Mouse (Mus musculus) limb, embryonic 12.5 days (tissue): ENCODE measurements around the gene Abcc8. TPM values are rescaled to one million over a fixed set of nuclear protein-coding genes. Genes with fewer than 3 reads are reported as not detected.

ENCODE experiments used
- ATAC-seq: fragments of 200-750 bp; cut with Nextera tagmentation; 2 replicates; pipeline ENCODE4 v1.8.0; 2017; ENCODE audit warnings: low read depth, moderate TSS enrichment; ENCODE audit not compliant: insufficient number of reproducible peaks, insufficient read depth, low FRiP score, low TSS enrichment
- H3K27ac ChIP-seq: fragments of 300-500 bp; sonication (generic); 2 replicates; pipeline ENCODE4 v1.5.1; 2016; ENCODE audit warnings: mild to moderate bottlenecking, moderate library complexity
- H3K27me3 ChIP-seq: fragments of 300-500 bp; sonication (generic); 2 replicates; pipeline ENCODE4 v1.6.1; 2016; ENCODE audit warnings: mild to moderate bottlenecking, moderate library complexity
- H3K36me3 ChIP-seq: fragments of 300-500 bp; sonication (generic); 2 replicates; pipeline ENCODE4 v1.6.1; 2016; ENCODE audit warnings: mild to moderate bottlenecking, moderate library complexity
- H3K4me1 ChIP-seq: fragments of 300-500 bp; sonication (generic); replicated peaks from 2 replicates; pipeline ENCODE4 v1.6.1; 2016
- H3K4me2 ChIP-seq: fragments of 300-500 bp; sonication (generic); 2 replicates; pipeline ENCODE4 v1.6.1; 2016; ENCODE audit warnings: mild to moderate bottlenecking, moderate library complexity
- H3K4me3 ChIP-seq: fragments of 300-500 bp; sonication (generic); replicated peaks from 2 replicates; pipeline ENCODE4 v1.5.1; 2016; ENCODE audit warnings: mild to moderate bottlenecking
- H3K9ac ChIP-seq: fragments of 300-500 bp; sonication (generic); replicated peaks from 2 replicates; pipeline ENCODE4 v1.6.1; 2016; ENCODE audit warnings: mild to moderate bottlenecking, moderate library complexity
- H3K9me3 ChIP-seq: fragments of 300-500 bp; sonication (generic); 2 replicates; pipeline ENCODE4 v1.6.1; 2016; ENCODE audit warnings: mild to moderate bottlenecking, moderate library complexity
- WGBS: fragments of 180-500 bp; shearing (Covaris S2); methylation state at CpG from one replicate; pipeline ENCODE4 v1.1.7; 2016; 5-methylcytosine and 5-hydroxymethylcytosine counted together
- polyA plus RNA-seq: library from polyadenylated mRNA; unstranded; fragments of >200 nt; fragmentation: Nextera tagmentation; extraction: Ambion mirVana; gene quantifications from 2 replicates; pipeline ENCODE4 v1.2.1, GENCODE M21; 2016

Abcc8 gene
- polyA plus RNA-seq, 1 experiment from 2014 or later, result 0.70 TPM

- Histone ChIP-seq H3K36me3 (no peaks in the 10 kb centered on the region), H3K9ac (no peak overlapping the region), H3K27me3 (peaks cover 11% of the 10 kb centered on the region; the same call in 1 of the 2 replicates), H3K4me1 (peaks cover 25% of the 10 kb centered on the region), H3K9me3 (no peaks in the 10 kb centered on the region), H3K27ac (no peak overlapping the region), H3K4me2 (no peak overlapping the region), H3K4me3 (no peak overlapping the region)
- 63% methylated on average over 7 of the region's 7 CpGs for WGBS
- no peak for ATAC-seq
These were observed 49.1 kb downstream of the Abcc8 start for GRCm38 (mm10) chr7:46130723-46131122.

GRCm38 (mm10) chr7:46129463-46130179 lies 50.2 kb downstream of the Abcc8 start:
- no peak overlapping the region for H3K27ac ChIP-seq
- no peak for ATAC-seq
- no peak overlapping the region for H3K4me3 ChIP-seq
- peaks cover 22% of the 10 kb centered on the region for H3K4me1 ChIP-seq
- H3K36me3 ChIP-seq, result no peaks in the 10 kb centered on the region
- H3K9ac ChIP-seq, result no peak overlapping the region
- no peak overlapping the region for H3K4me2 ChIP-seq
- no peaks in the 10 kb centered on the region for H3K9me3 ChIP-seq
- 0 out of 2 replicates have a peak, but pooled peaks cover 4% of the 10 kb centered on the region for H3K27me3 ChIP-seq
- WGBS, result 43% methylated on average over 7 of the region's 7 CpGs

GRCm38 (mm10) chr7:46128196-46128595 lies 51.6 kb downstream of the Abcc8 start:
- Histone ChIP-seq H3K9ac (no peak overlapping the region), H3K27ac (no peak overlapping the region), H3K4me1 (peaks cover 13% of the 10 kb centered on the region; the same call in 1 of the 2 replicates), H3K4me2 (no peak overlapping the region), H3K4me3 (no peak overlapping the region), H3K36me3 (no peaks in the 10 kb centered on the region), H3K27me3 (0 out of 2 replicates have a peak, but pooled peaks cover 4% of the 10 kb centered on the region), H3K9me3 (no peaks in the 10 kb centered on the region)
- no peak for ATAC-seq
- 26% methylated on average over 7 of the region's 7 CpGs for WGBS

- Histone ChIP-seq H3K4me1 (peaks cover 8% of the 10 kb centered on the region; the same call in 1 of the 2 replicates), H3K36me3 (no peaks in the 10 kb centered on the region), H3K4me3 (no peak overlapping the region), H3K4me2 (no peak overlapping the region), H3K27ac (no peak overlapping the region), H3K27me3 (no peaks in the 10 kb centered on the region), H3K9ac (no peak overlapping the region), H3K9me3 (peaks cover 7% of the 10 kb centered on the region; the same call in 1 of the 2 replicates)
- 90% methylated on average over 11 of the region's 11 CpGs for WGBS
- no peak for ATAC-seq
These were observed 54.5 kb downstream of the Abcc8 start for GRCm38 (mm10) chr7:46125340-46125739.

GRCm38 (mm10) chr7:46124460-46124859 lies 55.4 kb downstream of the Abcc8 start:
- Histone ChIP-seq H3K4me1 (peaks cover 5% of the 10 kb centered on the region; the same call in 1 of the 2 replicates), H3K4me3 (no peak overlapping the region), H3K4me2 (no peak overlapping the region), H3K36me3 (no peaks in the 10 kb centered on the region), H3K9ac (no peak overlapping the region), H3K27ac (no peak overlapping the region), H3K9me3 (peaks cover 7% of the 10 kb centered on the region; the same call in 1 of the 2 replicates), H3K27me3 (no peaks in the 10 kb centered on the region)
- 74% methylated on average over 6 of the region's 6 CpGs for WGBS
- ATAC-seq, result no peak

DNA sequence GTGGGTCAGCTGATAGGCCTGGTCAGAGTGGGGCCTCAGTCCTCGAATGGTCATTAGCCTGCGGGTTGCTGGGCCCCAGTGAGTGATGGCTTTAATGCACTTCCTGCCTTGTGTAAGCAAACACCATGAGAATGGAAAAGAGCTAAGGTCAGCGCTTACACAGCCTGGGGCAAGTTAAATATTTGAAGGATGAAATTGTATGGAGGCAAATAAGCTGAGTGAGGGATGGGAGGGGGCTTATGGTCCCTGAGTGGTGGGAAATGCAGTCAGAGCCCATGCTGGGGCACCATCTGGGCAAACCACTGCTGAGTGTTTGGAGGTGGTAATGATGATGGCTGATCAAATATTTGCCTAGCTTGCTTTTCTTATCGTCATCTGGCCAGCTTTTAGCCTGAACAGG lies 56.9 kb downstream of the Abcc8 start:
- H3K27me3 ChIP-seq, result no peaks in the 10 kb centered on the region
- no peak overlapping the region for H3K4me3 ChIP-seq
- 40% methylated on average over 4 of the region's 4 CpGs for WGBS
- no peak overlapping the region for H3K27ac ChIP-seq
- ATAC-seq, result no peak
- H3K9ac ChIP-seq, result no peak overlapping the region
- H3K4me2 ChIP-seq, result no peak overlapping the region
- peaks cover 7% of the 10 kb centered on the region; the same call in 1 of the 2 replicates for H3K9me3 ChIP-seq
- no peaks in the 10 kb centered on the region for H3K36me3 ChIP-seq
- H3K4me1 ChIP-seq, result peaks cover under 1% of the 10 kb centered on the region; the same call in 1 of the 2 replicates

DNA sequence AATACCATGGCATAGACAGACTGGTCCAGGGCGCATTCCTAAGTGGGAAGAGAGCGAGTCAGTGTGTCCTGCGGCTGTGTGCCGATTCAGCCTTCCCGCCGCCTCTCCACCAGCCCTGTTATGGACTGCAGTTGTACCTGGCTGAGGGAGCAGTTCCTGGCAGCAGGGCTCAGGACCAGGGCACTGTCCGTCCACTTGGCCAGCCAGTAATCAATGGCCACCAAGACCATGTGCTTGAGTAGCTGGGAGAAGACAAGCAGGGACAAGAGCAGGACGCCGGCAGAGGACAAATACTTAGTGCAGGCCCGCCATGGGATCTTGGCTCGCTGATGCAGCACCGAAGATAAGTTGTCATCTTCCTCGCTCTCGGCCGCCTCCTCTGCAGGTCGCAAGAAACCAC lies 62.8 kb downstream of the Abcc8 start:
- Histone ChIP-seq H3K9ac (no peak overlapping the region), H3K9me3 (peaks cover under 1% of the 10 kb centered on the region; the same call in 1 of the 2 replicates), H3K4me1 (peaks cover 18% of the 10 kb centered on the region), H3K36me3 (no peaks in the 10 kb centered on the region), H3K27me3 (no peaks in the 10 kb centered on the region), H3K4me3 (no peak overlapping the region), H3K4me2 (no peak overlapping the region), H3K27ac (no peak overlapping the region)
- WGBS, result 96% methylated on average over 16 of the region's 16 CpGs
- ATAC-seq, result no peak

DNA sequence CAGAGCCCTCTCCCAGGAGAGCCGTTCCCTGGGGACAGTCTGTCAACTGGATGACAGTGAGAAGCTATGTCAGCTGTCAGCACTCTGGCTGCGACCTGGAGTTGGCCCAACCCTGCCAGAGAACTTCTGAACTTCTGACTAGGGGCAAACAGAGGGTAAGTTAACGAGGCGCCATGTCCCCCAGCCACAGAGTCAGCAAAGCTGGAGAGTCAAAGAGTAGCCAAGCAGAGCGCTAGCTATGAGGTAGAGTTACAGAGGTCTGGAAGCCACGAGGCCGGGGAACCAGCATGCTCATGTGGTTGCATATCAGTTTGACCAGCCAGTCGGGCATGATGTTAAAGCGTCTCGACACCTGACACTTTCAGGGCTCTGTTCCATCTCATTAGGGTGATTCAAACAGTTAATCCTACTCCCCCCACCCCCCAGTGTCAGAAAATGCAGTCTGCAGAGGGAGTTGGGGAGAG lies 63.7 kb downstream of the Abcc8 start:
- no peak overlapping the region for H3K4me3 ChIP-seq
- H3K4me2 ChIP-seq, result no peak overlapping the region
- no peaks in the 10 kb centered on the region for H3K27me3 ChIP-seq
- no peak for ATAC-seq
- no peaks in the 10 kb centered on the region for H3K9me3 ChIP-seq
- no peaks in the 10 kb centered on the region for H3K36me3 ChIP-seq
- H3K9ac ChIP-seq, result no peak overlapping the region
- no peak overlapping the region for H3K27ac ChIP-seq
- 45% methylated on average over 10 of the region's 10 CpGs for WGBS
- H3K4me1 ChIP-seq, result peaks cover 18% of the 10 kb centered on the region

- Histone ChIP-seq H3K4me3 (no peak overlapping the region), H3K27me3 (no peaks in the 10 kb centered on the region), H3K36me3 (no peaks in the 10 kb centered on the region), H3K27ac (no peak overlapping the region), H3K9ac (no peak overlapping the region), H3K9me3 (no peaks in the 10 kb centered on the region), H3K4me1 (peaks cover 18% of the 10 kb centered on the region), H3K4me2 (no peak overlapping the region)
- no peak; the same call in 1 of the 2 replicates for ATAC-seq
- 62% methylated on average over 3 of the region's 3 CpGs for WGBS
These were observed 66.4 kb downstream of the Abcc8 start for GRCm38 (mm10) chr7:46113435-46113834.

DNA sequence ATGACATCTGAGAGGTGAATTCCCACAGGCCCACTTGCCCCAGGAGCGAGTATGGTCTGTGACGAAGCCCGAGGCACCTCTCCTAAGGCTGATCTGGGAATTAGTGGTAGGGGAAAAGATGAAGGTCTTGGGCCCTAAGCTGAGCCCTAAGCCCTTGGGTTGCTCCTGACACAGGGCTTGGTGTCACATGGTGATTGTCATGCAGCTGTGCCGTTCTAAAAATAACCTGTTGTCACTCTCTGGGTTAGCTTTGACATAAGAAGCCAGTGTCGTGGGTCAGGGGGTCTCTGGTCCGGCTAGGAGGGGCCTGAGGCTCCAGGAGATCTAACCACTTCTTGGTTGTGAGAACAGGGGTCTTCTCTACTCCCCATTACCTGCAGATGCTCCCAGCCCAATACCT lies 67.9 kb downstream of the Abcc8 start:
- Histone ChIP-seq H3K36me3 (no peaks in the 10 kb centered on the region), H3K4me3 (no peak overlapping the region), H3K4me1 (peaks cover 18% of the 10 kb centered on the region), H3K9ac (no peak overlapping the region), H3K27ac (no peak overlapping the region), H3K9me3 (no peaks in the 10 kb centered on the region), H3K27me3 (no peaks in the 10 kb centered on the region), H3K4me2 (no peak overlapping the region)
- 75% methylated on average over 6 of the region's 6 CpGs for WGBS
- no peak for ATAC-seq

DNA sequence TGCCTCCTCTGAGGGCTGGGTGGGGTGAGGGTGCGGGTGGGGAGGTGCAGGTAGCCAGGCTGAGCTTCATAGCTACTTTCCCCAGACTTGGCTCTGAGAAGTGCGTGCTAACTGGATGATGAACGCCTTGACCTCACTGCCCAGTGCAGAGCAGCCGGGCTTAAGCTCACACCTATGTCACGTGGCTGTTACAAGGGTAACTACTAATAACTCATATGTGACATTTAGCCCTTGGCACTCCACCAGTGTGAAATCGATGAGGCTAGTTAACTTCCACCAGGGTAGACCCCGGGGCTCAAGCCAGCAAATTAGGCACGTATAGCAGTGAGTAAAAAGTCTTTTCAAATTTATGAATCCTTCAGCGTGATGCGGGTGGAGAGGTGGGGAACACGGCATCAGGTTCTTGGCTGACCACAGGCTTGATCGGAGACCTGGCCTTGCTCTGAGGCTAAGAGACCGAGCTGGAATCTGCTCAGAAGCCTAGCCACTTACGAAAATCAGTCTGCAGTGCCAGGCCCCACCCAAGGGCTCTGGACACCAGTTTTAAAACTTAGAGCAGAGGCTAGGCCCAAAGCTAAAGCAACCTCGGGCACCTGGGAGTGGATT lies 68.5 kb downstream of the Abcc8 start:
- no peak overlapping the region for H3K27ac ChIP-seq
- H3K4me1 ChIP-seq, result peaks cover 17% of the 10 kb centered on the region
- no peak overlapping the region for H3K4me3 ChIP-seq
- H3K36me3 ChIP-seq, result no peaks in the 10 kb centered on the region
- H3K9ac ChIP-seq, result no peak overlapping the region
- H3K9me3 ChIP-seq, result no peaks in the 10 kb centered on the region
- 66% methylated on average over 15 of the region's 15 CpGs for WGBS
- no peak overlapping the region for H3K4me2 ChIP-seq
- no peak for ATAC-seq
- H3K27me3 ChIP-seq, result no peaks in the 10 kb centered on the region
